Mouse (Mus musculus): ENCODE measurements around the gene Kazn. TPM values are rescaled to one million over a fixed set of nuclear protein-coding genes. Genes with fewer than 3 reads are reported as not detected.

Gene Kazn
- total RNA-seq (2012; rRNA removed): 14.0 and 24.3 TPM in 2 replicates

- H3K9ac ChIP-seq (ENCODE audit: insufficient read depth, low read depth, low read length, poor library complexity, severe bottlenecking): peak within 1 kb of the TSS; percentile 77
- 0 out of 2 replicates have a peak, but pooled peaks cover 4% of the 10 kb centered on the region for H3K36me3 ChIP-seq (ENCODE audit: control insufficient read depth, insufficient read depth, low read length, poor library complexity, severe bottlenecking)
- peak within 1 kb of the TSS; percentile 81 to 95 for H3K4me3 ChIP-seq (ENCODE audit: insufficient read depth in 1 of 2, low read depth in 1 of 2, low read length in 2 of 2, poor library complexity in 1 of 2, severe bottlenecking in 1 of 2)
- peaks cover 19 to 32% of the 10 kb centered on the region in 2 experiments for H3K4me1 ChIP-seq (ENCODE audit: control insufficient read depth in 2 of 2, insufficient read depth in 2 of 2, low read length in 2 of 2, poor library complexity in 1 of 2)
- no peaks in the 10 kb centered on the region for H3K9me3 ChIP-seq (ENCODE audit: control insufficient read depth, insufficient read depth, low read depth, low read length)
- in situ Hi-C loops (cut with MboI; ENCODE audit: low sequenced_read_pairs in 2 of 2, unreplicated experiment in 2 of 2): no loop called here
- no peak within 1 kb of the TSS for H3K27ac ChIP-seq (ENCODE audit: insufficient read depth, low read depth, low read length, poor library complexity, severe bottlenecking)
- peak; percentile 89 for DNase-seq (ENCODE audit: low read depth, low spot score)
- no peak for TF ChIP-seq ZC3H11A (IDR thresholded peaks at IDR 0.05; ENCODE audit: borderline replicate concordance, low read depth, low read length)
- no peak for TF ChIP-seq ZNF384 (IDR thresholded peaks at IDR 0.05; ENCODE audit: low read depth, low read length)
- TF ChIP-seq CHD2 (IDR thresholded peaks at IDR 0.05; ENCODE audit: low read depth, low read length): no peak
- no peak for TF ChIP-seq MAFK (IDR thresholded peaks at IDR 0.05; ENCODE audit: insufficient read depth, low read depth, low read length)
- no peak for TF ChIP-seq HCFC1 (IDR thresholded peaks at IDR 0.05; ENCODE audit: borderline replicate concordance, insufficient read depth, low read length)
Observed at GRCm38 (mm10) chr4:142239240-142240126, at the start of gene Kazn. TSS of gene Kazn (minus strand) at chr4:142239401.

GRCm38 (mm10) chr4:142285471-142285870 lies 46.3 kb upstream of the Kazn start:
- H3K36me3 ChIP-seq (ENCODE audit: control insufficient read depth, insufficient read depth, low read length, poor library complexity, severe bottlenecking): no peaks in the 10 kb centered on the region
- H3K9ac ChIP-seq (ENCODE audit: insufficient read depth, low read depth, low read length, poor library complexity, severe bottlenecking): no peak overlapping the region
- no peak for TF ChIP-seq CHD2 (IDR thresholded peaks at IDR 0.05; ENCODE audit: low read depth, low read length)
- no peak for TF ChIP-seq ZC3H11A (IDR thresholded peaks at IDR 0.05; ENCODE audit: borderline replicate concordance, low read depth, low read length)
- no peak for TF ChIP-seq MAFK (IDR thresholded peaks at IDR 0.05; ENCODE audit: insufficient read depth, low read depth, low read length)
- no peak for TF ChIP-seq ZNF384 (IDR thresholded peaks at IDR 0.05; ENCODE audit: low read depth, low read length)
- TF ChIP-seq HCFC1 (IDR thresholded peaks at IDR 0.05; ENCODE audit: borderline replicate concordance, insufficient read depth, low read length): no peak
- in situ Hi-C loops (cut with MboI; ENCODE audit: low sequenced_read_pairs in 2 of 2, unreplicated experiment in 2 of 2): no loop called here
- no peak overlapping the region for H3K27ac ChIP-seq (ENCODE audit: insufficient read depth, low read depth, low read length, poor library complexity, severe bottlenecking)
- H3K9me3 ChIP-seq (ENCODE audit: control insufficient read depth, insufficient read depth, low read depth, low read length): no peaks in the 10 kb centered on the region
- no peaks in the 10 kb centered on the region for H3K4me1 ChIP-seq (ENCODE audit: control insufficient read depth in 2 of 2, insufficient read depth in 2 of 2, low read length in 2 of 2, poor library complexity in 1 of 2)
- H3K4me3 ChIP-seq (ENCODE audit: insufficient read depth in 1 of 2, low read depth in 1 of 2, low read length in 2 of 2, poor library complexity in 1 of 2, severe bottlenecking in 1 of 2): no peak overlapping the region
- no peak for DNase-seq (ENCODE audit: low read depth, low spot score)

- H3K9me3 ChIP-seq (ENCODE audit: control insufficient read depth, insufficient read depth, low read depth, low read length): no peaks in the 10 kb centered on the region
- H3K9ac ChIP-seq (ENCODE audit: insufficient read depth, low read depth, low read length, poor library complexity, severe bottlenecking): no peak overlapping the region
- H3K4me3 ChIP-seq (ENCODE audit: insufficient read depth in 1 of 2, low read depth in 1 of 2, low read length in 2 of 2, poor library complexity in 1 of 2, severe bottlenecking in 1 of 2): no peak overlapping the region
- H3K27ac ChIP-seq (ENCODE audit: insufficient read depth, low read depth, low read length, poor library complexity, severe bottlenecking): no peak overlapping the region
- no peak for DNase-seq (ENCODE audit: low read depth, low spot score)
- TF ChIP-seq CHD2 (IDR thresholded peaks at IDR 0.05; ENCODE audit: low read depth, low read length) (no peak), MAFK (IDR thresholded peaks at IDR 0.05; ENCODE audit: insufficient read depth, low read depth, low read length) (no peak), ZC3H11A (IDR thresholded peaks at IDR 0.05; ENCODE audit: borderline replicate concordance, low read depth, low read length) (no peak), HCFC1 (IDR thresholded peaks at IDR 0.05; ENCODE audit: borderline replicate concordance, insufficient read depth, low read length) (no peak), ZNF384 (IDR thresholded peaks at IDR 0.05; ENCODE audit: low read depth, low read length) (no peak)
- no peaks in the 10 kb centered on the region for H3K36me3 ChIP-seq (ENCODE audit: control insufficient read depth, insufficient read depth, low read length, poor library complexity, severe bottlenecking)
- in situ Hi-C loops (cut with MboI; ENCODE audit: low sequenced_read_pairs in 2 of 2, unreplicated experiment in 2 of 2): no loop called here
- H3K4me1 ChIP-seq (ENCODE audit: control insufficient read depth in 2 of 2, insufficient read depth in 2 of 2, low read length in 2 of 2, poor library complexity in 1 of 2): no peaks in the 10 kb centered on the region
Observed at GRCm38 (mm10) chr4:142283867-142284266, 44.7 kb upstream of the Kazn start.

- no peak overlapping the region for H3K27ac ChIP-seq (ENCODE audit: insufficient read depth, low read depth, low read length, poor library complexity, severe bottlenecking)
- peaks cover 0 to 9% of the 10 kb centered on the region in 2 experiments; a peak in 2 of 4 replicates for H3K4me1 ChIP-seq (ENCODE audit: control insufficient read depth in 2 of 2, insufficient read depth in 2 of 2, low read length in 2 of 2, poor library complexity in 1 of 2)
- TF ChIP-seq MAFK (IDR thresholded peaks at IDR 0.05; ENCODE audit: insufficient read depth, low read depth, low read length) (peak; percentile 81), ZNF384 (IDR thresholded peaks at IDR 0.05; ENCODE audit: low read depth, low read length) (no peak)
- no peaks in the 10 kb centered on the region for H3K9me3 ChIP-seq (ENCODE audit: control insufficient read depth, insufficient read depth, low read depth, low read length)
- no peaks in the 10 kb centered on the region for H3K36me3 ChIP-seq (ENCODE audit: control insufficient read depth, insufficient read depth, low read length, poor library complexity, severe bottlenecking)
- no peak overlapping the region for H3K9ac ChIP-seq (ENCODE audit: insufficient read depth, low read depth, low read length, poor library complexity, severe bottlenecking)
- in situ Hi-C loops (cut with MboI; ENCODE audit: low sequenced_read_pairs in 2 of 2, unreplicated experiment in 2 of 2): no loop called here
- DNase-seq (ENCODE audit: low read depth, low spot score): no peak
- no peak overlapping the region for H3K4me3 ChIP-seq (ENCODE audit: insufficient read depth in 1 of 2, low read depth in 1 of 2, low read length in 2 of 2, poor library complexity in 1 of 2, severe bottlenecking in 1 of 2)
Observed at GRCm38 (mm10) chr4:142278197-142278575, 39.0 kb upstream of the Kazn start.

Data from ES-E14 (cell line).